Mouse (Mus musculus) G1E (cell line): Measurements from ENCODE around the gene Rassf1. TPM values are rescaled to one million over a fixed set of nuclear protein-coding genes. Genes with fewer than 3 reads are reported as not detected.
"Not testable (repeated sequence)": the region's sequence is repeated elsewhere in the genome, so short reads cannot be mapped to it uniquely, and the experiment has no call there.

Experiments
- ATAC-seq: 2 replicates; pipeline ENCODE4 v1.8.0; 2016; ENCODE audit warnings: mild to moderate bottlenecking; ENCODE audit not compliant: insufficient number of reproducible peaks, poor library complexity, low FRiP score, severe bottlenecking; ENCODE audit errors: extremely low read depth
- DNase-seq: peaks from one replicate; pipeline ENCODE4 v3.0.0; 2012; ENCODE audit warnings: low spot score
- H3K27me3 ChIP-seq: 2 replicates; pipeline ENCODE4 v1.6.1; 2012; ENCODE audit warnings: mild to moderate bottlenecking, low read length, inconsistent platforms; ENCODE audit not compliant: insufficient read depth
- H3K36me3 ChIP-seq: replicated peaks from 2 replicates; pipeline ENCODE3; 2012; ENCODE audit warnings: mild to moderate bottlenecking, inconsistent platforms
- H3K4me1 ChIP-seq: 2 replicates; pipeline ENCODE4 v1.6.1; 2012; ENCODE audit warnings: low read depth, low read length, inconsistent platforms, mixed read lengths; ENCODE audit not compliant: insufficient read depth
- H3K4me3 ChIP-seq: 2 replicates; pipeline ENCODE4 v1.5.1; 2012; ENCODE audit warnings: low read depth, mild to moderate bottlenecking, inconsistent platforms, low read length, moderate library complexity, mixed read lengths
- H3K9me3 ChIP-seq: replicated peaks from 2 replicates; pipeline ENCODE4 v1.6.1; 2012; ENCODE audit warnings: inconsistent platforms
- CTCF ChIP-seq: IDR thresholded peaks from 2 replicates; pipeline ENCODE4 v1.5.1; 2012; ENCODE audit warnings: low read depth, low read length, inconsistent platforms, mixed read lengths
- GATA1 ChIP-seq: IDR thresholded peaks from 2 replicates; pipeline ENCODE4 v1.6.1; 2012; ENCODE audit warnings: borderline replicate concordance, low read length, inconsistent platforms, mixed read lengths
- GATA2 ChIP-seq: IDR thresholded peaks from 2 replicates; pipeline ENCODE4 v1.6.1; 2012; ENCODE audit warnings: low read depth, low read length, inconsistent platforms, borderline replicate concordance
- POLR2AphosphoS5 ChIP-seq: IDR thresholded peaks from 2 replicates; pipeline ENCODE4 v1.6.1; 2012; ENCODE audit warnings: low read depth, low read length, inconsistent platforms; ENCODE audit not compliant: insufficient replicate concordance
- TAL1 ChIP-seq: conservative IDR thresholded peaks from 2 replicates; pipeline ENCODE4 v1.6.1; 2012; ENCODE audit warnings: low read depth, low read length, inconsistent platforms, mixed read lengths
- polyA plus RNA-seq: library from polyadenylated mRNA; stranded (reverse); fragments of >175 nt; gene quantifications from 2 replicates; pipeline ENCODE4 v1.2.3, GENCODE M21; 2012
- total RNA-seq, 2 experiments: library from RNA; stranded (forward) in 1 of 2; stranded (reverse) in 1 of 2; fragments of 200-1000 nt in 1 of 2; fragments of >200 nt in 1 of 2; fragmentation: Nextera tagmentation in 1 of 2; gene quantifications; 2 replicates each; pipeline ENCODE4 v1.2.3; 2014 to 2017

Gene Rassf1
- total and polyA plus RNA-seq, 3 experiments: 12.1 to 29.5 (median 15.4) TPM

DNA sequence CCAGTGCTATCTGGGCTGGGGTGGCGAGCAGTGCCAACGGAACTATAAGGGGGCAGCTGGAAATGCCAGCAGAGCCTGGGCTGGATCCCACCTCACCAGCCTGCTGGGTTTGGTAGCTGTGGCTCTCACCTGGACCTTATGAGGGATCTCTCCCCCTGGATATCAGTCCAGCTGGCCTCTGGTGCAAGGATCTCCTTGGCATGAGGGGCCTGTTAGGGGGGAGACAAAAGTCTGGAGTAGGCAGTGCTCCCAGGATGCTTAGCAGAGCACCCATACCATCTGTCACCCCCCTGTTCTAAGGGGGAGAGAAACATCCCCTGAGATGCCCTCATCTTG, 20.9 kb downstream of the Rassf1 start:
- no peaks in the 10 kb centered on the region for H3K9me3 ChIP-seq
- peak overlapping the region; percentile 7; the same call in 1 of the 2 replicates for H3K4me3 ChIP-seq
- no peak for ATAC-seq
- H3K4me1 ChIP-seq: peaks cover 84% of the 10 kb centered on the region
- H3K27me3 ChIP-seq: no peaks in the 10 kb centered on the region
- H3K36me3 ChIP-seq: peaks cover 40% of the 10 kb centered on the region
- DNase-seq: no peak
- TF ChIP-seq GATA2 (no peak), TAL1 (no peak), GATA1 (no peak), CTCF (no peak), POLR2AphosphoS5 (no peak)

DNA sequence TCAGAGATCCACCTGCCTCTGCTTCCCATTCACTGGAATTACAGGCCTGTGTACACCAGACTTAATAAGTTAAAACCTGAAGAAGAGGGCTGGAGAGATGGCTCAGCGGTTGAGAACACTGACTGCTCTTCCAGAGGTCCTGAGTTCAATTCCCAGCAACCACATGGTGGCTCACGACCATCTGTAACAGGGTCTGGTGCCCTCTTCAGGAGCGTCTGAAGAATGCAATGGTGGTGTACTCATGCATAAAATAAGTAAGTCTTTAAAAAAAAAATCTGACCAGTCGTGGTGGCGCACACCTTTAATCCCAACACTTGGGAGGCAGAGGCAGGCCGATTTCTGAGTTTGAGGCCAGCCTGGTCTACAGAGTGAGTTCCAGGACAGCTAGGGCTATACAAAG, 22.4 kb downstream of the Rassf1 start:
- not testable (repeated sequence) for DNase-seq, H3K27me3 ChIP-seq, H3K4me3 ChIP-seq, H3K9me3 ChIP-seq, ATAC-seq
- Histone ChIP-seq H3K4me1 (peaks cover 81% of the 10 kb centered on the region), H3K36me3 (peaks cover 43% of the 10 kb centered on the region)

DNA sequence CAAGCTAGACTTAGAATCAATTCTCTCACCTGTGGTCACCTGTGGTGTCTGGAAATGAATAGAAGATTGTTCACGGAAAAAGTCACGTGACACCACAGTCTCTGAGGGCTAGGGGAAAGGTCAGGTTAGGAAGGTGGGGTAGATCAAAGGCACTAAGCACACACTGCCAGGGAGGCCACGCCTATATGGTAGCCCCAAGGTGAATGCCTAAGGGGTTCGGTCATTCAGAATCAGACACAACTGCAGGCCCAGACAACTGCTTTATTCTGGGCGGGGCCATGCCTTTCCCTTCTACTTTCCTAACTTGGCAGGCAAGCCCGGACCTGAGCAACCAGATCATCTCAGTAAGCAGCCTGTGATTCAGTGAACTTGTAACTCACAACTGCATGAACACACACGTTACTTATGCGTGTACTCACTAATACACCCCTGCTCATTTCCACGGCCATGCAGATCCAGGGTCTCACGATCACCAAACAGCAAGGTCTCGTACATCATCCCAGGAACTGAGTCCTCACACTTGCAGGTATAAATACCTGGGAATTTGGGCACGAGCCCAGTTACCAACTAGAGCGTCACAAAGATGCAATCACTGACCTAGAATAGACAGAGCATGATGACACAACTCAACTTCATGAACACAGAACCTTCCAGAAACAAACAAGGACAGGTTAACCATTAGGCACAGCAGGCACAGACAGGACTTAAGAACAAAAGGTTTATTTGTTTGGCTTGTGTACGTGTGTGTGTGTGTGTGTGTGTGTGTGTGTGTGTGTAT, 24.4 kb downstream of the Rassf1 start:
- H3K4me3 ChIP-seq: no peak overlapping the region
- no peak for ATAC-seq
- peaks cover 80% of the 10 kb centered on the region for H3K4me1 ChIP-seq
- no peak for DNase-seq
- H3K9me3 ChIP-seq: no peaks in the 10 kb centered on the region
- peaks cover 44% of the 10 kb centered on the region for H3K36me3 ChIP-seq
- H3K27me3 ChIP-seq: no peaks in the 10 kb centered on the region
- TF ChIP-seq GATA2 (no peak), CTCF (no peak), GATA1 (no peak), POLR2AphosphoS5 (no peak), TAL1 (no peak)

DNA sequence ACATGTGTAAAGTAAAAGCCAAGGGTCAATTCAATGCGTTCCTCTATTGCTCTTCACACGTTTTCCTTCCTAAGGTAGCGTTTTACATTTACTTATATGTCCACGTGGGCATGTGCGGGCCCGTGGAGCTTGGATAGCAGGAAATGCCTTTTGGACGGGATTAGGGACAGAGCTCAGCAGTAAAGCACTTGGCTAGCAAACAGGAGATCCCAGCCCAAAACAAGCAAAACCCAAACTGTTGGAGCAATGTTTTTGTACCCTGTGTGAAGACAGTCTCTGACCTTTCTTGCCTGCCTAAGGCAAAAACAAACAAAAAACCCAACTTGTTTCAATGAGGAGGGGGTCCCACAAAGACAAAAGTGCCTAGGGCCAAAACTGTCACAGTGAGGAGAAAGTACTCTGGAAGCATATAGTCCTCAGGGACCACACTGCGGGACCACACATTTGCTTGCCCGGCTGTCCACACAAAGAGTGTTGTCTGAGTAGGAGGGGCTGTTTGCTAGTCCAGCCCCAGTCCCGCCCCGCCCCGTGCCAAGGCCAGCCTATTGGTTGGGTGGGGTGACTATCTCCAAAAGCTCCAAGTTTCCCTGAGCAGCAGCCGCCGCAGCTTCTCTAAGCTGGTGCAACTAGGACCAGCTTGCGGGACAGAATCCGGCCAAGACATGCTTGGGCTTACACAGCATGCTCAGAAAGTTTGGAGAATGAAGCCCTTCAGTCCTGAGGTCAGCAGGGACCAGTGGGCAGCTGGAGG, 25.2 kb downstream of the Rassf1 start, which contains the start of gene Hyal1:
Hyal1 (plus strand) TSS at position 571 of the 751 bp plus-strand sequence.
- Histone ChIP-seq H3K4me1 (peaks cover 79% of the 10 kb centered on the region), H3K27me3 (no peaks in the 10 kb centered on the region), H3K36me3 (peaks cover 36% of the 10 kb centered on the region), H3K4me3 (peak within 1 kb of the TSS; percentile 67), H3K9me3 (no peaks in the 10 kb centered on the region)
- peak; percentile 85 for DNase-seq
- peak; percentile 43; the same call in 1 of the 2 replicates for ATAC-seq
- TF ChIP-seq POLR2AphosphoS5 (no peak), TAL1 (no peak), GATA1 (no peak), GATA2 (no peak), CTCF (no peak)

DNA sequence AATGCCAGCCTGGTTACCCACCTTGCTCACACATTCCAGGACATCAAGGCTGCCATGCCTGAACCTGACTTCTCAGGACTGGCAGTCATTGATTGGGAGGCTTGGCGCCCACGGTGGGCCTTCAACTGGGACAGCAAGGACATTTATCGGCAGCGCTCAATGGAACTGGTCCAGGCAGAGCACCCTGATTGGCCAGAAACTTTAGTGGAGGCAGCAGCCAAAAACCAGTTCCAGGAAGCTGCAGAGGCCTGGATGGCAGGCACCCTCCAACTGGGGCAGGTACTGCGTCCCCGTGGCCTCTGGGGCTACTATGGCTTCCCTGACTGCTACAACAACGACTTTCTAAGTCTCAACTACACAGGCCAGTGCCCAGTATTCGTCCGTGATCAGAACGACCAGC, 26.5 kb downstream of the Rassf1 start:
- H3K4me3 ChIP-seq: no peak overlapping the region
- H3K9me3 ChIP-seq: no peaks in the 10 kb centered on the region
- H3K36me3 ChIP-seq: peaks cover 31% of the 10 kb centered on the region
- no peaks in the 10 kb centered on the region for H3K27me3 ChIP-seq
- ATAC-seq: no peak
- TF ChIP-seq GATA2 (no peak), CTCF (no peak), TAL1 (no peak), POLR2AphosphoS5 (no peak), GATA1 (no peak)
- no peak for DNase-seq
- peaks cover 78% of the 10 kb centered on the region for H3K4me1 ChIP-seq

DNA sequence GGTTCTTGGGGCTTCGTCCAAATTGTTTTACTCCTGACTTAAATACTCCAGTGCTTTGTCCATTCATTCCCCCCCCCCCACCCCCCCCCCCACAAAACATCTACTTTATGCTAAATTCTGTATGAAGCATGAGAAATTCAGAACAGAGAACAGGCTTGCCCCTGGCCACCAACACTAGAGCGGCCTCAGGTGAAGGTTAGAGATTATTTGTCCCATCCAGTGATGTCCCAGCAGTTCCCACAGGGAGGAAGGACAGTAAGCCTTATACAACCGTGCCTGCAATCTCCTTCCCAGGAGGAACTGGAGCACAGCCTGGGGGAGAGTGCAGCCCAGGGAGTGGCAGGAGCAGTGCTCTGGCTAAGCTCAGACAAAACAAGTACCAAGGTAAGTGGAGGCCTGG, 27.2 kb downstream of the Rassf1 start, which contains the start of gene Naa80:
Naa80 (plus strand) TSS at position 301 of the 400 bp plus-strand sequence.
- no peak for ATAC-seq
- TF ChIP-seq POLR2AphosphoS5 (no peak), GATA2 (no peak), TAL1 (no peak), CTCF (no peak), GATA1 (no peak)
- no peak for DNase-seq
- Histone ChIP-seq H3K9me3 (no peaks in the 10 kb centered on the region), H3K27me3 (no peaks in the 10 kb centered on the region), H3K36me3 (peaks cover 34% of the 10 kb centered on the region), H3K4me1 (peaks cover 79% of the 10 kb centered on the region), H3K4me3 (no peak within 1 kb of the TSS)
